Mouse (Mus musculus) cerebellum, adult 8-10 months (tissue): ENCODE measurements at regions not wholly inside any gene's neighbourhood (a gene's known extent, or its start where the extent isn't known, plus 50 kb on each side); places are given as distances from the start of the nearest gene placed in this dataset.
"Not testable (repeated sequence)": the region's sequence is repeated elsewhere in the genome, so short reads cannot be mapped to it uniquely, and the experiment has no call there.

ENCODE experiments used
- DNase-seq: peaks from one replicate; pipeline ENCODE4 v3.0.0; 2022

DNA sequence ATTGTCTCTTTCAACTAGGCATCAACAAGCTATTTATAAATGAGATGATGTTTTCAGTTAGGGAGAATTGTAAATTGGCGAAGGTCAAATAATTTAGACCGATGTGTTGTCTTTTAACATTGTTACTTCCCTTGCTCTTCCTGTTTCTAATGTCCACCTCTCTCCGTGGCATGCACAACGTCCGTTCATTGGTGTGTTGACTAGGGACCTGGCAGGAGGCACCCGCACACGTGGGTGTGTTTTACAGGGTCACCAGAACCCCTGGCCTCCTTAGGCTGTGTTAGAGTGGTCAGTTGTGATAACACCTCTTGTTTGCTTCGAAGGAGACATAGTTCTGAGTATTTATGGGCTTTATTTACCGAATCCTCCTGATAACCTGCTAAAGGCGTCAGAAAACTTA lies 222.8 kb downstream of the Brms1l start:
- no peak for DNase-seq

DNA sequence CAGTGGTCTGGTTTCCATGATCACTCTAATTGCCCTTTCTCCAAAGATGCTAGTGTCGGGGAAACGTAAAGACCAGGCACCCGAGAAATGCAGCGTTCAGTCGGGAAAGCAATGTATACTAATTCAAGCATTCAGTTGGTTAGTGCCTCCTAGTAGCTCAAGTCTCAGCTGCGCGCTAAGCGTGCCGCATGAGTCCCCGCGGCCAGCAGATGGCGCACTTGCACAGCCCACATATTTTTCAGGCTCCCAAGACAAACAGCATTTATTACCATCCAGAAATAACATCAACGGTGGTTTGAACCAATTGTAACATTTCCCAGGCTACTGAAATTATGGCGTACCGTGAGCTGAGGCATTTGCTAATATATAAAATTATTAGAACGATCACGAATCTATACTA lies 222.3 kb downstream of the Brms1l start:
- DNase-seq, result peak; percentile 58

DNA sequence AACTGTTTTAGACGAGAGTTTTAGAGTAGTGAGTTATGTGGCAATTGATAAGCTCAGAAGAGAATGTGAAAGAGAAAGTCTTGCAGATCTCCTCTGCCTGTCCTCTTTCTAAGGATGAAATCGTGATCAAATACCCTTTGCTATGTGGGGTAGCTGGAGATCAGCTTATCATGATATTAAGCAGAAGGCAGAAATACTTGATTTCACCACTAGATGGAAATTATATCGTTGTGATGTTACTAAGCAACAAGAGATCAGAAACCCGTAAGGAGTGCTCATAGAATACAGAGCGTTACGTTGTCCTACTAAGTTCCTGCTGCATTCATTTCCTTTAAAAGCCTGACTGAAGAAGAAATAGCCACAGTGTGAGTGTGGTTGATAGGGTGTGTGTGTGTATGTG lies 219.3 kb downstream of the Brms1l start:
- no peak for DNase-seq

GRCm38 (mm10) chr12:56046050-56046449 lies 209.9 kb downstream of the Brms1l start:
- no peak for DNase-seq

DNA sequence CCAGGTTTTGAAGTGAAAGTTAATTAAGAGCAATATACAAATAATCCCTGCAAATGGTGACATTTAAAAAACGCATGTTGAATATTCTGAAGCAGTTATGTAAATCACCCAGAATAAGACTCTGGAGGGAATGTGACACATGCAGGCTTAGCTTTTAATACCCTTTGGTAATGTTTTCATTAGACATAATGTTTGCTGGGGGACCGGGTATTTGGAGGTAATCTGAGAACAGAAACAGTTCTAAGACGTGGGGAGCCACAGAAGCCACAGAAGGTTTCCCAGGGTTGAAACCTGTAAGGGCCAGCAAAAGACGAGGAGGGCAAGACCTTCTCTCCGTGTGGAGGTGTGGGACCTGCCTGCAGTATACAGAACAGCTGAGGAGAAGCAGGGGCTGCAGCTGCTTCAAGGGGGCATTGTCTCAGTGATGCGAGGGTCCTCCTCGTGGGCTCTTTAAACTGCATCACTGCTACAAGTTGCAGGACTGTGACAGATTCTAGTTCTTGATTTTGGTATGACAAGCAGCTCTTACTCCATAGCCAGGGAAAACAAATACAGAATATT lies 184.9 kb downstream of the Brms1l start:
- DNase-seq, result no peak

GRCm38 (mm10) chr12:56020547-56020946 lies 184.4 kb downstream of the Brms1l start:
- no peak for DNase-seq

DNA sequence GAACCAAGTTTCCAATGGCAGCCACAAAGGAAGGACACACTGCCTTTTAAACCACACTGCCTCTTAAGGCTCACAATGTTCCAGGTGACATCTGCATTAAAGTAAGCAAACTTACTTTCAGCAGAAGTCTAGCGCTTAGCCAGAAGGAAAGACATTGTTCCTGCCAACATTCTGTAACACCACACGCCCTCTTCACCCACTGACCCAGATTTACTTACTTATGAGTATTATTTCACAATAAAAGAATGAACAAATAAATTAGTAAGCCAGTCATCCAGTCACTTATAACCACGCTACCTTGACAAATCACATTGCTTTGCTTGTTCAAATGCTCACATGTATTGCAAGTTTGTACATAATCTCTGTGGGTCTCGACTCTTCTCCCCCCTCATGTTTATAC lies 173.9 kb downstream of the Brms1l start:
- DNase-seq, result no peak

- no peak for DNase-seq
Measured at GRCm38 (mm10) chr12:56005846-56006245, 169.7 kb downstream of the Brms1l start.

DNA sequence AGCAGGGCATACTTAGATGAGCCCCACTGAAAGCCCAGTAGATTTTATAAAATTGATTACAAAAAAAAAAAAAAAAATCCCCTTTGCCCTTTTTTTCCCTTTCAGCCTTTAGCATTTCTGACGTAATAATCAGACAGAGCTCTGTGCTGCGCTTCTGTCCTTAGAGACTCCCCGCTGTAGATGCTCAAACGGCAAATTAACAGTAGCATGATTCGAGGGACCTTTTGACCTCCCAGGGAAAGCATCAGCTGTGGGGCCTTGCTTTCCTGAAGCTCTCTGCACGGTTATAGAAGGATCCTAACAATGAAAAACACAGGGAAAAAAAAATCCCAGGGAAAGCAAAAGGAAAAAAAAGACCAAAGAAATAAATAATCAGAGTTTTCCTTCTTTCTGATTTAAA lies 169.2 kb downstream of the Brms1l start:
- no peak for DNase-seq

GRCm38 (mm10) chr12:56004479-56004878 lies 168.4 kb downstream of the Brms1l start:
- DNase-seq, result no peak

DNA sequence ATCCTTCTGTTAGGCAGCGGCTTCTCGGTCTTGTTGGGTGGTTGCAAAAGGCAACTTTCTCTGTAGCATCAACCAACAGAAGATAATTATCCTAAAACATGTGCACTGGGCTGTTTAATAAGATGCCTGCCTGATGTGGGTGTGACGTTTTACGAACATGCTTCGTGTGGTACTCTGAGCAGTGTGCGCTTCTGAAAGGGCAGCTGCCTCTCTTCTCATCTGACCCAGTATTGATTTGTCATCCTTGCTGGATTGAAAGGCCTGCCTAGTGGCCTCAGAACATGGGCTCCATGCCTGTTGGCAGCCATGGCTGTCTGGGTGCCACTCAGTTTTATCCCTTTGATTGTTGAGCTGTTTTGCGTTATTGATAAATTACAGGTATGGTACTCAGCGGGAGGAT lies 167.4 kb downstream of the Brms1l start:
- no peak for DNase-seq

GRCm38 (mm10) chr12:55996585-55997377 lies 160.7 kb downstream of the Brms1l start:
- no peak for DNase-seq

GRCm38 (mm10) chr12:55983565-55984351 lies 147.6 kb downstream of the Brms1l start:
- no peak for DNase-seq

GRCm38 (mm10) chr12:55983128-55983527 lies 147.0 kb downstream of the Brms1l start:
- no peak for DNase-seq

- no peak for DNase-seq
Measured at GRCm38 (mm10) chr12:55974262-55974661, 138.1 kb downstream of the Brms1l start.

DNA sequence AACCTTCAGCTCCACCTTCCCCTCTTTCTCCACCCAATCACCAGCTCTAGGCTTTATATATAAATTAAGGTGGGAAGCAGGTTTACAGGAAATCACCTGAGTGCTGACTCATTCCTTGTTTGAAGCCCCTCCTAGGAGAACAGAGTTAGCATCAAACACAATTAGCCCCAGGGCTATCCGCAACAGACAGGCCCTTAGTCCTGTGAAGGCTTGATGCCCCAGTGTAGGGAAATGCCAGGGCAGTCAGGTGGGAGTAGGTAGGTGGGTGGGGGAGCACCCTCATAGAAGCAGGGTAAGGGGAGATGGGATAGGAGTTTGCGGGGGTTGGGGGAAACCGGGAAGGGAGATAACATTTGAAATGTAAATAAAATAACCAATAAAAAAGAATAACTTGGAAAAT lies 123.2 kb downstream of the Brms1l start:
- DNase-seq, result not testable (repeated sequence)

DNA sequence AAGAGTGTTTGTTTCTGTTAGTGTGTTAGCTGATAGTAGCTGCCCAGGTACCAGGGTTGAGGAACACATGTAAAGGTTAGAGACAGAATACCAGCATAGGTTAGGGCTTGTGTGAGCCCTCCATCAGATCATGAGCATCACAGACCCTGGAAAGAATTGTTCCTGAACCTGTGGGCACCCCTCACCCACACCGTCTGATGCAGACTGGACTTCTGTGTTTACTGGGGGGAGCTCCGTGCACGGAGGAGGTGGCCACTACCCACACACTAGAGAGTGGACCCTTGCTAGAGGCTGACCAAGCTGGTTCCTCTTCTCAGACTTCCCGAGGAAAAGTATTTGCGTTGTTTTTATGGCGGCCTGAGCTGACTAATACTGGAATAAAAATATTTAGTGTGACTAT lies 104.4 kb downstream of the Brms1l start:
- DNase-seq, result no peak

- DNase-seq, result no peak
Measured at GRCm38 (mm10) chr12:55939281-55940142, 103.4 kb downstream of the Brms1l start.

- DNase-seq, result no peak
Measured at GRCm38 (mm10) chr12:55934172-55934571, 98.0 kb downstream of the Brms1l start.

DNA sequence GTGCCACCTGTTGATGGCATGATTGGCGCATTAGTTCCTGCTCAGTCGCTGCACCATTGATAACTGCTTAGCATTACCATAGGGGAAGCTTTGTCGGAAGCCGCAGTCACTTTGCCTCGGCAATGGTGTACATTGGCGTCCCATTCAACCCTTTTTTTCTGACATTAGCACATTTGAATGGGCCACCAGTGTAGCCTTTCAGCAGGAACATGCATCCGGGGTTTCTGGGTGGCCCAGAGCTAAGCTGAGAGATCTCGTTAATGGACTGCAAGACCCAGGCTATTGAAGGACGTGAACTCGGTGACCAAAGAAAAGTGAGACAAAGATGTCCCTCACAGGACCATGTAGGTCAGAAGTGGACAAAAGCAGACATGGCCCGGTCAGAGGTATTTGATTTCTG lies 97.3 kb downstream of the Brms1l start:
- DNase-seq, result no peak

- no peak for DNase-seq
Measured at GRCm38 (mm10) chr12:55930468-55930867, 94.3 kb downstream of the Brms1l start.

DNA sequence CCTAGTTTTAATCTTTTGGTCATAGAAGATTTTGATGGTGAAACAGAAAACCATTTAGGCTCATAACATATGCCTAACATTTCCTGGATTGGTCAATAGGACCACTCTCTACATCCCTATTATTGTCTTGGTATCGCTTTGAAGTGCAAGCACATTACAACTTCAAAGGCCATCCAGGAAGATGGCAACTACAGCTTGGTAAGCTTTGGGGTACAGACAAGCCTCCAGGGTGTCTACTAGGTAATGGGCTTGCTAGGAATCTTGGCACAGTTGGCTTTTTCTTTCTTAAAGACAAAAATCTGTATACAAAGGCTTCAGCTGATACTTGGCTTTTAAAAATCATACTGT lies 90.8 kb downstream of the Brms1l start:
- DNase-seq, result no peak
